Mouse (Mus musculus) heart, embryonic 10.5 days (tissue): ENCODE measurements around the gene Pcdh15. TPM values are rescaled to one million over a fixed set of nuclear protein-coding genes. Genes with fewer than 3 reads are reported as not detected.

Experiments used
- DNase-seq: peaks from one replicate; pipeline ENCODE4 v3.0.0-alpha.2; 2017; ENCODE audit warnings: low spot score
- H3K27ac ChIP-seq: fragments of 300-500 bp; sonication (generic); 2 replicates; pipeline ENCODE4 v1.5.1; 2016; ENCODE audit warnings: mild to moderate bottlenecking
- H3K27me3 ChIP-seq: fragments of 300-500 bp; sonication (generic); 2 replicates; pipeline ENCODE4 v1.6.1; 2016; ENCODE audit warnings: mild to moderate bottlenecking; ENCODE audit not compliant: poor library complexity, insufficient read depth, severe bottlenecking
- H3K36me3 ChIP-seq: fragments of 300-500 bp; sonication (generic); 2 replicates; pipeline ENCODE4 v1.6.1; 2016; ENCODE audit warnings: mild to moderate bottlenecking, moderate library complexity
- H3K4me1 ChIP-seq: fragments of 300-500 bp; sonication (generic); 2 replicates; pipeline ENCODE4 v1.6.1; 2016; ENCODE audit warnings: mild to moderate bottlenecking
- H3K4me3 ChIP-seq: fragments of 300-500 bp; sonication (generic); 2 replicates; pipeline ENCODE4 v1.5.1; 2016; ENCODE audit warnings: mild to moderate bottlenecking, moderate library complexity
- H3K9me3 ChIP-seq: fragments of 300-500 bp; sonication (generic); 2 replicates; pipeline ENCODE4 v1.6.1; 2016; ENCODE audit warnings: mild to moderate bottlenecking, moderate library complexity
- WGBS: fragments of 180-500 bp; shearing (Covaris S2); methylation state at CpG from one replicate; pipeline ENCODE4 v1.1.7; 2016; 5-methylcytosine and 5-hydroxymethylcytosine counted together
- polyA plus RNA-seq: library from polyadenylated mRNA; unstranded; fragments of >200 nt; fragmentation: Nextera tagmentation; extraction: Ambion mirVana; gene quantifications from 2 replicates; pipeline ENCODE4 v1.2.1, GENCODE M21; 2016

The Pcdh15 gene
- polyA plus RNA-seq, result 0.06 and 0.78 TPM in 2 replicates

GRCm38 (mm10) chr10:73098966-73099845 lies at the start of gene Pcdh15:
Gene Pcdh15, plus strand, starts transcription at chr10:73099342.
- DNase-seq, result no peak
- under 1% methylated on average over 79 of the region's 79 CpGs for WGBS
- H3K9me3 ChIP-seq, result no peaks in the 10 kb centered on the region
- no peaks in the 10 kb centered on the region for H3K36me3 ChIP-seq
- peaks cover 13% of the 10 kb centered on the region; the same call in 1 of the 2 replicates for H3K4me1 ChIP-seq
- peak within 1 kb of the TSS; percentile 74 for H3K4me3 ChIP-seq
- peaks cover 61% of the 10 kb centered on the region for H3K27me3 ChIP-seq
- no peak within 1 kb of the TSS for H3K27ac ChIP-seq

GRCm38 (mm10) chr10:73052074-73052473 lies 47.1 kb upstream of the Pcdh15 start:
- Histone ChIP-seq H3K36me3 (no peaks in the 10 kb centered on the region), H3K9me3 (no peaks in the 10 kb centered on the region), H3K4me3 (no peak overlapping the region), H3K27ac (no peak overlapping the region), H3K4me1 (no peaks in the 10 kb centered on the region), H3K27me3 (no peaks in the 10 kb centered on the region)
- 85% methylated on average over 6 of the region's 6 CpGs for WGBS
- DNase-seq, result no peak

- Histone ChIP-seq H3K36me3 (no peaks in the 10 kb centered on the region), H3K4me1 (no peaks in the 10 kb centered on the region), H3K27ac (no peak overlapping the region), H3K27me3 (no peaks in the 10 kb centered on the region), H3K4me3 (no peak overlapping the region), H3K9me3 (no peaks in the 10 kb centered on the region)
- 83% methylated on average over 2 of the region's 2 CpGs for WGBS
- no peak for DNase-seq
Measured at GRCm38 (mm10) chr10:73059726-73060230, 39.4 kb upstream of the Pcdh15 start.

GRCm38 (mm10) chr10:73086703-73087102 lies 12.4 kb upstream of the Pcdh15 start:
- Histone ChIP-seq H3K27ac (no peak overlapping the region), H3K27me3 (no peaks in the 10 kb centered on the region), H3K9me3 (no peaks in the 10 kb centered on the region), H3K36me3 (no peaks in the 10 kb centered on the region), H3K4me1 (no peaks in the 10 kb centered on the region), H3K4me3 (no peak overlapping the region)
- no peak for DNase-seq
- WGBS, result 62% methylated on average over 5 of the region's 5 CpGs

GRCm38 (mm10) chr10:73096531-73097135 lies 2.5 kb upstream of the Pcdh15 start:
- DNase-seq, result peak; percentile 76
- Histone ChIP-seq H3K9me3 (no peaks in the 10 kb centered on the region), H3K27me3 (peaks cover 53% of the 10 kb centered on the region), H3K4me1 (peaks cover 13% of the 10 kb centered on the region; the same call in 1 of the 2 replicates), H3K27ac (no peak overlapping the region), H3K4me3 (peak overlapping the region; percentile 51), H3K36me3 (no peaks in the 10 kb centered on the region)
- 1% methylated on average over 17 of the region's 17 CpGs for WGBS

- 3% methylated on average over 7 of the region's 7 CpGs for WGBS
Measured at GRCm38 (mm10) chr10:73097176-73097575, 2.0 kb upstream of the Pcdh15 start.

GRCm38 (mm10) chr10:73097979-73098378 lies 1.2 kb upstream of the Pcdh15 start:
- 1% methylated on average over 17 of the region's 17 CpGs for WGBS
- Histone ChIP-seq H3K36me3 (no peaks in the 10 kb centered on the region), H3K4me3 (peak overlapping the region; percentile 39; the same call in 1 of the 2 replicates), H3K4me1 (peaks cover 13% of the 10 kb centered on the region; the same call in 1 of the 2 replicates), H3K27ac (no peak overlapping the region), H3K27me3 (peaks cover 61% of the 10 kb centered on the region), H3K9me3 (no peaks in the 10 kb centered on the region)
- DNase-seq, result no peak

More at GRCm38 (mm10) chr10:73097176-73097575, 2.0 kb upstream of the Pcdh15 start:
- Histone ChIP-seq H3K4me1 (peaks cover 13% of the 10 kb centered on the region; the same call in 1 of the 2 replicates), H3K9me3 (no peaks in the 10 kb centered on the region), H3K4me3 (peak overlapping the region; percentile 51), H3K27ac (no peak overlapping the region), H3K27me3 (peaks cover 59% of the 10 kb centered on the region), H3K36me3 (no peaks in the 10 kb centered on the region)
- DNase-seq, result no peak

- Histone ChIP-seq H3K27ac (no peak overlapping the region), H3K9me3 (no peaks in the 10 kb centered on the region), H3K36me3 (no peaks in the 10 kb centered on the region), H3K4me1 (peaks cover 13% of the 10 kb centered on the region; the same call in 1 of the 2 replicates), H3K27me3 (peaks cover 61% of the 10 kb centered on the region), H3K4me3 (peak overlapping the region; percentile 74)
- DNase-seq, result no peak
- under 1% methylated on average over 37 of the region's 37 CpGs for WGBS
Measured at GRCm38 (mm10) chr10:73099846-73100241, 702 bp downstream of the Pcdh15 start.

- Histone ChIP-seq H3K27ac (no peak overlapping the region), H3K4me1 (peaks cover 6% of the 10 kb centered on the region; the same call in 1 of the 2 replicates), H3K4me3 (no peak overlapping the region), H3K27me3 (peaks cover 39% of the 10 kb centered on the region), H3K36me3 (no peaks in the 10 kb centered on the region), H3K9me3 (no peaks in the 10 kb centered on the region)
- DNase-seq, result no peak
- 64% methylated on average over 13 of the region's 13 CpGs for WGBS
Measured at GRCm38 (mm10) chr10:73103383-73103994, 4.3 kb downstream of the Pcdh15 start.

- no peaks in the 10 kb centered on the region for H3K4me1 ChIP-seq
- H3K9me3 ChIP-seq, result no peaks in the 10 kb centered on the region
- no peaks in the 10 kb centered on the region for H3K36me3 ChIP-seq
- H3K27ac ChIP-seq, result no peak overlapping the region
- DNase-seq, result no peak
- H3K4me3 ChIP-seq, result no peak overlapping the region
- WGBS, result 44% methylated on average over 2 of the region's 2 CpGs
- peaks cover 15% of the 10 kb centered on the region for H3K27me3 ChIP-seq
Measured at GRCm38 (mm10) chr10:73105893-73106292, 6.8 kb downstream of the Pcdh15 start.

- DNase-seq, result no peak
- H3K9me3 ChIP-seq, result no peaks in the 10 kb centered on the region
- 68% methylated on average over 3 of the region's 3 CpGs for WGBS
- H3K27ac ChIP-seq, result no peak overlapping the region
- no peak overlapping the region for H3K4me3 ChIP-seq
- H3K27me3 ChIP-seq, result no peaks in the 10 kb centered on the region
- H3K4me1 ChIP-seq, result no peaks in the 10 kb centered on the region
- H3K36me3 ChIP-seq, result no peaks in the 10 kb centered on the region
Measured at GRCm38 (mm10) chr10:73137985-73138384, 38.8 kb downstream of the Pcdh15 start.

GRCm38 (mm10) chr10:73147543-73147942 lies 48.4 kb downstream of the Pcdh15 start:
- H3K4me3 ChIP-seq, result no peak overlapping the region
- no peak for DNase-seq
- H3K27ac ChIP-seq, result no peak overlapping the region
- no peaks in the 10 kb centered on the region for H3K36me3 ChIP-seq
- H3K27me3 ChIP-seq, result no peaks in the 10 kb centered on the region
- H3K4me1 ChIP-seq, result no peaks in the 10 kb centered on the region
- no peaks in the 10 kb centered on the region for H3K9me3 ChIP-seq
